Comparison of ENCODE assay signal across 27 mouse cellular contexts in the genomic region with DNA sequence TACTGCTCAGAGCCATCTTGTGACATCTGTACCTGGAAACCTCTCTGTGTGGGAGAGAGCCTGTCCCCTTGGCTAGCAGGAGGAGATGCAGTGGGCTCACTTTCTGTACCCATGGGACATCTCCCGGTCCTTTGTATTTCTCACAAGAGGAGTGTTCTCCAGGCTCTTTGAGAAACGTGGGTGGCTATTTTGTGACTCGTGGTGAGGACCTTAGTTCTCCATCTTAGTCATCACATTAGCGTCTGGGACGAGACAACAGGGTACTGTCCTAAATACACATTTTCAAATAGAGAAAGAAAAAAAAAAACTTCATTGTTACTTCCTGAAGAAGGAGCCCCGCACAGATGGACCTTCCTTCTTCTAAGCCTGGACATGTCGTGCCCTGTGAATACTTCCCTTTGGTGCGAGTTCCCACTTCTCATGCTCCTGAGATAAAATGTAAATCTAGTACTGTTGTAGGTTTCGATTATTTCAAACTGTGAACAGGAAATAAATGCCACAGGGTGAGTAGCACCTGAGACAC.
DNase-seq lines count a peak whose midpoint lies in the region; ATAC-seq and TF ChIP-seq lines count a peak whose summit lies in the region.
"Had no signal": no experiment of that assay in that cellular context is flagged by ENCODE, and none has a peak within 500 bp of the region (broad histone marks: within the 10 kb centered on the region; RNA-seq: fewer than 3 reads in every experiment).

No protein-coding gene starts in this region.

- no peak overlapping the region for H3K9ac ChIP-seq in liver, postnatal 0 days (replicated peaks)
- H3K9ac ChIP-seq in hindbrain, embryonic 13.5 days: no peak overlapping the region
- H3K9ac ChIP-seq: embryonic facial prominence, embryonic 15.5 days; forebrain, embryonic 12.5 days; hindbrain, embryonic 14.5 days; midbrain, embryonic 13.5 days had no signal

- H3K4me1 ChIP-seq in liver, postnatal 0 days (ENCODE audit: insufficient read depth): peaks cover 11% of the 10 kb centered on the region
- H3K4me1 ChIP-seq in hindbrain, embryonic 13.5 days (replicated peaks): no peaks in the 10 kb centered on the region
- H3K4me1 ChIP-seq: embryonic facial prominence, embryonic 10.5 days; embryonic facial prominence, embryonic 15.5 days; forebrain, embryonic 12.5 days; midbrain, embryonic 13.5 days had no signal

- no peak for DNase-seq in liver, postnatal 0 days
- DNase-seq in liver (no peak), 416B (ENCODE audit: low read depth) (peak; percentile 46)
- peak; percentile 60 for DNase-seq in Muller cell, postnatal 12 days (ENCODE audit: inconsistent ontology term)
- no peak for DNase-seq in gastrocnemius, adult 8-10 months (ENCODE audit: low spot score in 2 of 2)
- DNase-seq: adrenal gland, adult 8-10 months; B cell, adult 2 months; cerebellum, adult 8-10 months; cerebellum, postnatal 25 days; gastrocnemius, postnatal 14 days; heart, adult 11 months; heart, postnatal 4 days; kidney, adult 11 months; layer of hippocampus, adult 9-11 months; lung, postnatal 14 days; right cerebral cortex, postnatal 25 days; thymus, postnatal 36 days had no signal

- no peak overlapping the region for H3K4me2 ChIP-seq in liver, postnatal 0 days (ENCODE audit: low read depth, low read length)
- no peak overlapping the region for H3K4me2 ChIP-seq in hindbrain, embryonic 13.5 days
- H3K4me2 ChIP-seq: embryonic facial prominence, embryonic 15.5 days; forebrain, embryonic 12.5 days; heart, embryonic 11.5 days; hindbrain, embryonic 14.5 days; midbrain, embryonic 13.5 days had no signal

- no peaks in the 10 kb centered on the region for H3K27me3 ChIP-seq in liver, postnatal 0 days (ENCODE audit: insufficient read depth, low read length)
- no peaks in the 10 kb centered on the region for H3K27me3 ChIP-seq in hindbrain, embryonic 13.5 days
- H3K27me3 ChIP-seq: embryonic facial prominence, embryonic 15.5 days; forebrain, embryonic 12.5 days; megakaryocyte, embryonic 14.5 days; midbrain, embryonic 13.5 days had no signal

- no peak for ATAC-seq in liver, postnatal 0 days
- peak; percentile 35; the same call in 1 of the 2 replicates for ATAC-seq in megakaryocyte, adult 5-6 weeks (ENCODE audit: poor library complexity, severe bottlenecking)
- ATAC-seq in hindbrain, embryonic 13.5 days (ENCODE audit: low FRiP score): no peak
- ATAC-seq: inflammation-experienced regulatory T-cells, adult 6 months; midbrain, embryonic 13.5 days had no signal

- H3K9me3 ChIP-seq in liver, postnatal 0 days (ENCODE audit: low read length): no peaks in the 10 kb centered on the region
- H3K9me3 ChIP-seq in hindbrain, embryonic 13.5 days: no peaks in the 10 kb centered on the region
- H3K9me3 ChIP-seq: embryonic facial prominence, embryonic 10.5 days; embryonic facial prominence, embryonic 15.5 days; forebrain, embryonic 12.5 days; megakaryocyte, embryonic 14.5 days; midbrain, embryonic 13.5 days had no signal

- 0 out of 2 replicates have a peak overlapping the region, but pooled peaks have one; percentile 29 for H3K27ac ChIP-seq in liver, postnatal 0 days (ENCODE audit: low read depth)
- H3K27ac ChIP-seq in hindbrain, embryonic 13.5 days: no peak overlapping the region
- H3K27ac ChIP-seq: embryonic facial prominence, embryonic 10.5 days; embryonic facial prominence, embryonic 15.5 days; forebrain, embryonic 12.5 days; hindbrain, embryonic 14.5 days; midbrain, embryonic 13.5 days had no signal

- TF ChIP-seq EP300 in liver, postnatal 0 days (IDR thresholded peaks at IDR 0.05; ENCODE audit: low read depth): no peak

- TF ChIP-seq CTCF in liver, postnatal 0 days (IDR thresholded peaks at IDR 0.05; ENCODE audit: low read depth): no peak

- WGBS in liver, postnatal 0 days (ENCODE audit: insufficient replicate concordance): 44% methylated on average over 9 of the region's 9 CpGs
- WGBS in hindbrain, embryonic 13.5 days: 80% methylated on average over 9 of the region's 9 CpGs

- H3K36me3 ChIP-seq in liver, postnatal 0 days (replicated peaks; ENCODE audit: insufficient read depth, low read length): no peaks in the 10 kb centered on the region
- no peaks in the 10 kb centered on the region for H3K36me3 ChIP-seq in hindbrain, embryonic 13.5 days
- H3K36me3 ChIP-seq: embryonic facial prominence, embryonic 10.5 days; embryonic facial prominence, embryonic 15.5 days; forebrain, embryonic 12.5 days; midbrain, embryonic 13.5 days had no signal

- no peak overlapping the region for H3K4me3 ChIP-seq in liver, postnatal 0 days (ENCODE audit: low read depth, low read length)
- no peak overlapping the region for H3K4me3 ChIP-seq in hindbrain, embryonic 13.5 days
- H3K4me3 ChIP-seq: embryonic facial prominence, embryonic 10.5 days; embryonic facial prominence, embryonic 15.5 days; forebrain, embryonic 12.5 days; megakaryocyte, embryonic 14.5 days; midbrain, embryonic 13.5 days had no signal

Comparison
In these comparisons a context has a peak if more than half of its experiments do, and no peak if none do; other contexts are left out.
1. DNase-seq: peak in 416B (single experiment) and Muller cell, postnatal 12 days (single experiment); none in liver, postnatal 0 days (single experiment), liver (single experiment) and gastrocnemius, adult 8-10 months (0 of 2).